Mouse (Mus musculus) heart, embryonic 10.5 days (tissue): ENCODE measurements around the gene Vtn. TPM values are rescaled to one million over a fixed set of nuclear protein-coding genes. Genes with fewer than 3 reads are reported as not detected.

Source experiments
- DNase-seq: peaks from one replicate; pipeline ENCODE4 v3.0.0-alpha.2; 2017; ENCODE audit warnings: low spot score
- H3K27ac ChIP-seq: fragments of 300-500 bp; sonication (generic); 2 replicates; pipeline ENCODE4 v1.5.1; 2016; ENCODE audit warnings: mild to moderate bottlenecking
- H3K27me3 ChIP-seq: fragments of 300-500 bp; sonication (generic); 2 replicates; pipeline ENCODE4 v1.6.1; 2016; ENCODE audit warnings: mild to moderate bottlenecking; ENCODE audit not compliant: poor library complexity, insufficient read depth, severe bottlenecking
- H3K36me3 ChIP-seq: fragments of 300-500 bp; sonication (generic); 2 replicates; pipeline ENCODE4 v1.6.1; 2016; ENCODE audit warnings: mild to moderate bottlenecking, moderate library complexity
- H3K4me1 ChIP-seq: fragments of 300-500 bp; sonication (generic); 2 replicates; pipeline ENCODE4 v1.6.1; 2016; ENCODE audit warnings: mild to moderate bottlenecking
- H3K4me3 ChIP-seq: fragments of 300-500 bp; sonication (generic); 2 replicates; pipeline ENCODE4 v1.5.1; 2016; ENCODE audit warnings: mild to moderate bottlenecking, moderate library complexity
- H3K9me3 ChIP-seq: fragments of 300-500 bp; sonication (generic); 2 replicates; pipeline ENCODE4 v1.6.1; 2016; ENCODE audit warnings: mild to moderate bottlenecking, moderate library complexity
- whole genome bisulfite sequencing: fragments of 180-500 bp; shearing (Covaris S2); methylation state at CpG from one replicate; pipeline ENCODE4 v1.1.7; 2016; 5-methylcytosine and 5-hydroxymethylcytosine counted together
- polyA plus RNA-seq: library from polyadenylated mRNA; unstranded; fragments of >200 nt; fragmentation: Nextera tagmentation; extraction: Ambion mirVana; gene quantifications from 2 replicates; pipeline ENCODE4 v1.2.1, GENCODE M21; 2016

Gene Vtn
- polyA plus RNA-seq, 1 experiment from 2014 or later: 43.5 TPM

- DNase-seq: no peak
- Histone ChIP-seq H3K4me1 (peaks cover 25% of the 10 kb centered on the region), H3K36me3 (peaks cover 9% of the 10 kb centered on the region; the same call in 1 of the 2 replicates), H3K4me3 (peak overlapping the region; percentile 80), H3K27me3 (no peaks in the 10 kb centered on the region), H3K27ac (peak overlapping the region; percentile 94), H3K9me3 (no peaks in the 10 kb centered on the region)
- WGBS: 7% methylated on average over 5 of the region's 5 CpGs
Measured at GRCm38 (mm10) chr11:78549491-78549987, 50.6 kb downstream of the Vtn start.

GRCm38 (mm10) chr11:78550168-78551058 lies 51.5 kb downstream of the Vtn start, which contains the start of gene Tmem97:
Gene Tmem97, minus strand, starts transcription at chr11:78550777.
- under 1% methylated on average over 60 of the region's 60 CpGs for WGBS
- no peaks in the 10 kb centered on the region for H3K27me3 ChIP-seq
- H3K4me1 ChIP-seq: peaks cover 29% of the 10 kb centered on the region
- peak within 1 kb of the TSS; percentile 94 for H3K27ac ChIP-seq
- DNase-seq: peak; percentile 99
- H3K4me3 ChIP-seq: peak within 1 kb of the TSS; percentile 80
- peaks cover 3% of the 10 kb centered on the region; the same call in 1 of the 2 replicates for H3K36me3 ChIP-seq
- H3K9me3 ChIP-seq: no peaks in the 10 kb centered on the region

GRCm38 (mm10) chr11:78551059-78551398 lies 52.1 kb downstream of the Vtn start:
- no peak for DNase-seq
- Histone ChIP-seq H3K27ac (peak overlapping the region; percentile 94), H3K9me3 (no peaks in the 10 kb centered on the region), H3K4me1 (peaks cover 35% of the 10 kb centered on the region), H3K4me3 (peak overlapping the region; percentile 80), H3K36me3 (no peaks in the 10 kb centered on the region), H3K27me3 (no peaks in the 10 kb centered on the region)
- WGBS: 38% methylated on average over 6 of the region's 6 CpGs

Other genes with a start within 250 kb of the Vtn start
- 69.3 and 76.7 TPM in 2 replicates for gene 2610507B11Rik, start 237.3 kb upstream of the Vtn start, polyA plus RNA-seq
- gene BC030499, start 208.2 kb upstream of the Vtn start, polyA plus RNA-seq: 0.23 and 0.69 TPM in 2 replicates
- 39.1 and 39.3 TPM in 2 replicates for gene Spag5, start 197.6 kb upstream of the Vtn start, polyA plus RNA-seq
- 11.2 and 17.2 TPM in 2 replicates for gene Aldoc, start 176.1 kb upstream of the Vtn start, polyA plus RNA-seq
- 72.0 and 78.3 TPM in 2 replicates for gene Pigs, start 170.7 kb upstream of the Vtn start, polyA plus RNA-seq
- 40.7 and 66.1 TPM in 2 replicates for gene Unc119, start 155.6 kb upstream of the Vtn start, polyA plus RNA-seq
- 0.13 TPM in 1 of 2 replicates, not detected in the other for gene Foxn1, start 112.5 kb upstream of the Vtn start, polyA plus RNA-seq
- not detected in 2 replicates for gene Slc13a2, start 76.9 kb upstream of the Vtn start, polyA plus RNA-seq
- gene Slc46a1, start 33.4 kb upstream of the Vtn start, polyA plus RNA-seq: 7.8 and 12.8 TPM in 2 replicates
- gene Sarm1, start 1.3 kb upstream of the Vtn start, polyA plus RNA-seq: 0.10 and 1.5 TPM in 2 replicates
- gene Sebox, start 4.4 kb downstream of the Vtn start, polyA plus RNA-seq: not detected in 2 replicates
- gene Tmem199, start 13.1 kb downstream of the Vtn start, polyA plus RNA-seq: 64.2 and 74.5 TPM in 2 replicates
- gene Poldip2, start 13.1 kb downstream of the Vtn start, polyA plus RNA-seq: 160 and 165 TPM in 2 replicates
- 92.5 and 92.6 TPM in 2 replicates for gene Tnfaip1, start 37.2 kb downstream of the Vtn start, polyA plus RNA-seq
- 92.8 and 95.9 TPM in 2 replicates for gene Ift20, start 37.3 kb downstream of the Vtn start, polyA plus RNA-seq
- gene Tmem97, start 51.7 kb downstream of the Vtn start, polyA plus RNA-seq: 91.5 and 105 TPM in 2 replicates
- 10.6 and 13.4 TPM in 2 replicates for gene Nlk, start 198.3 kb downstream of the Vtn start, polyA plus RNA-seq